Mouse (Mus musculus) MEL (cell line): ENCODE measurements around the gene Slc25a43. TPM values are rescaled to one million over a fixed set of nuclear protein-coding genes. Genes with fewer than 3 reads are reported as not detected.

ENCODE experiments used
- DNase-seq: peaks from one replicate; pipeline ENCODE4 v3.0.0; 2011; ENCODE audit warnings: low read depth, low spot score
- H3K27ac ChIP-seq: 2 replicates; pipeline ENCODE4 v1.5.1; 2012; ENCODE audit warnings: low read depth, mild to moderate bottlenecking, control low read depth, low read length, moderate library complexity; ENCODE audit not compliant: control insufficient read depth
- H3K27me3 ChIP-seq, 2 experiments: fragments of 150-350 bp in 1 of 2; sonication (generic) in 1 of 2; 2 replicates each; pipeline ENCODE4 v1.6.1; 2012; ENCODE audit warnings: low read length in 2 of 2, mild to moderate bottlenecking in 2 of 2, improper control_type of control experiment in 1 of 2, moderate library complexity in 1 of 2; ENCODE audit not compliant: insufficient read depth in 2 of 2, control insufficient read depth in 1 of 2
- H3K36me3 ChIP-seq, 2 experiments: 2 replicates each; pipeline ENCODE4 v1.6.1; 2012 to 2014; ENCODE audit warnings: low read length in 2 of 2, improper control_type of control experiment in 1 of 2, inconsistent platforms in 1 of 2, mild to moderate bottlenecking in 1 of 2; ENCODE audit not compliant: insufficient read depth in 2 of 2, control insufficient read depth in 1 of 2
- H3K4me1 ChIP-seq, 2 experiments: fragments of 150-350 bp in 1 of 2; sonication (generic) in 1 of 2; 2 replicates each; pipeline ENCODE4 v1.6.1; 2012; ENCODE audit warnings: low read length in 2 of 2, improper control_type of control experiment in 1 of 2, mild to moderate bottlenecking in 1 of 2; ENCODE audit not compliant: insufficient read depth in 2 of 2, control insufficient read depth in 1 of 2
- H3K4me3 ChIP-seq, 2 experiments: fragments of 150-350 bp in 1 of 2; sonication (generic) in 1 of 2; 2 replicates each; pipeline ENCODE4 v1.5.1; 2012; ENCODE audit warnings: low read depth in 2 of 2, low read length in 2 of 2, mild to moderate bottlenecking in 2 of 2, moderate library complexity in 2 of 2, control low read depth in 1 of 2, improper control_type of control experiment in 1 of 2; ENCODE audit not compliant: control insufficient read depth in 1 of 2, insufficient read depth in 1 of 2
- H3K79me2 ChIP-seq: 2 replicates; pipeline ENCODE4 v1.6.1; 2012; ENCODE audit warnings: mild to moderate bottlenecking, low read length, moderate library complexity; ENCODE audit not compliant: control insufficient read depth, poor library complexity, insufficient read depth
- H3K9ac ChIP-seq: 2 replicates; pipeline ENCODE4 v1.6.1; 2012; ENCODE audit warnings: low read depth, mild to moderate bottlenecking, control low read depth, low read length, moderate library complexity; ENCODE audit not compliant: control insufficient read depth, poor library complexity, severe bottlenecking
- H3K9me3 ChIP-seq: fragments of 150-350 bp; sonication (generic); replicated peaks from 2 replicates; pipeline ENCODE4 v1.6.1; 2012; ENCODE audit warnings: mild to moderate bottlenecking, low read length, improper control_type of control experiment, moderate library complexity; ENCODE audit not compliant: insufficient read depth
- CHD2 ChIP-seq: IDR thresholded peaks from 2 replicates; pipeline ENCODE4 v1.6.1; 2011; ENCODE audit warnings: low read length, improper control_type of control experiment
- EP300 ChIP-seq, 2 experiments: IDR thresholded peaks; 2 replicates each; pipeline ENCODE4 v1.6.1; 2011; ENCODE audit warnings: improper control_type of control experiment in 2 of 2, low read length in 2 of 2, low read depth in 1 of 2, mild to moderate bottlenecking in 1 of 2
- GABPA ChIP-seq: IDR thresholded peaks from 2 replicates; pipeline ENCODE4 v1.6.1; 2012; ENCODE audit warnings: low read depth, mild to moderate bottlenecking, inconsistent platforms, low read length, improper control_type of control experiment, moderate library complexity
- GATA1 ChIP-seq: IDR thresholded peaks from 2 replicates; pipeline ENCODE4 v1.6.1; 2011; ENCODE audit warnings: low read depth, low read length, improper control_type of control experiment
- HCFC1 ChIP-seq: IDR thresholded peaks from 2 replicates; pipeline ENCODE4 v1.6.1; 2012; ENCODE audit warnings: low read depth, mild to moderate bottlenecking, inconsistent platforms, low read length, improper control_type of control experiment, moderate library complexity
- JUND ChIP-seq: IDR thresholded peaks from 2 replicates; pipeline ENCODE4 v1.6.1; 2011; ENCODE audit warnings: low read depth, mild to moderate bottlenecking, improper control_type of control experiment, low read length
- KAT2A ChIP-seq: conservative IDR thresholded peaks from 2 replicates; pipeline ENCODE4 v1.6.1; 2012; ENCODE audit warnings: low read depth, low read length, improper control_type of control experiment, inconsistent platforms
- MAFK ChIP-seq: IDR thresholded peaks from 2 replicates; pipeline ENCODE4 v1.6.1; 2011; ENCODE audit warnings: low read depth, mild to moderate bottlenecking, low read length, improper control_type of control experiment, borderline replicate concordance
- MAZ ChIP-seq: IDR thresholded peaks from 2 replicates; pipeline ENCODE4 v1.6.1; 2012; ENCODE audit warnings: low read depth, mild to moderate bottlenecking, inconsistent platforms, low read length, improper control_type of control experiment
- MEF2A ChIP-seq: IDR thresholded peaks from 2 replicates; pipeline ENCODE4 v1.6.1; 2014; ENCODE audit warnings: low read depth, mild to moderate bottlenecking, inconsistent platforms, low read length, improper control_type of control experiment; ENCODE audit not compliant: poor library complexity, insufficient replicate concordance, severe bottlenecking; ENCODE audit errors: extremely low read depth
- MXI1 ChIP-seq: IDR thresholded peaks from 2 replicates; pipeline ENCODE4 v1.6.1; 2011; ENCODE audit warnings: mild to moderate bottlenecking, low read depth, low read length, improper control_type of control experiment
- MYC ChIP-seq: IDR thresholded peaks from 2 replicates; pipeline ENCODE4 v1.6.1; 2011; ENCODE audit warnings: low read depth, mild to moderate bottlenecking, low read length, improper control_type of control experiment, moderate library complexity
- NELFE ChIP-seq: IDR thresholded peaks from 2 replicates; pipeline ENCODE4 v1.6.1; 2011; ENCODE audit warnings: low read depth, low read length, improper control_type of control experiment
- POLR2AphosphoS5 ChIP-seq: IDR thresholded peaks from 2 replicates; pipeline ENCODE4 v1.6.1; 2012; ENCODE audit warnings: low read depth, borderline replicate concordance, mild to moderate bottlenecking, inconsistent platforms, low read length, moderate library complexity, mixed read lengths
- RCOR1 ChIP-seq: IDR thresholded peaks from 2 replicates; pipeline ENCODE4 v1.6.1; 2012; ENCODE audit warnings: low read depth, mild to moderate bottlenecking, inconsistent platforms, low read length, improper control_type of control experiment
- SIN3A ChIP-seq: IDR thresholded peaks from 2 replicates; pipeline ENCODE4 v1.6.1; 2012; ENCODE audit warnings: low read length, improper control_type of control experiment, inconsistent platforms
- SMC3 ChIP-seq: IDR thresholded peaks from 2 replicates; pipeline ENCODE4 v1.6.1; 2011; ENCODE audit warnings: low read depth, low read length, improper control_type of control experiment
- TBP ChIP-seq: IDR thresholded peaks from 2 replicates; pipeline ENCODE4 v1.8.0; 2011; ENCODE audit warnings: low read depth, low read length, improper control_type of control experiment
- TCF12 ChIP-seq: IDR thresholded peaks from 2 replicates; pipeline ENCODE4 v1.6.1; 2014; ENCODE audit warnings: low read depth, mild to moderate bottlenecking, inconsistent platforms, low read length, improper control_type of control experiment, moderate library complexity
- UBTF ChIP-seq: IDR thresholded peaks from 2 replicates; pipeline ENCODE4 v1.6.1; 2012; ENCODE audit warnings: low read depth, mild to moderate bottlenecking, inconsistent platforms, low read length, improper control_type of control experiment, moderate library complexity, borderline replicate concordance; ENCODE audit not compliant: insufficient read depth
- USF2 ChIP-seq, 2 experiments: IDR thresholded peaks; 2 replicates each; pipeline ENCODE4 v1.6.1; 2011 to 2012; ENCODE audit warnings: improper control_type of control experiment in 2 of 2, low read length in 2 of 2, borderline replicate concordance in 1 of 2, inconsistent platforms in 1 of 2, low read depth in 1 of 2, mild to moderate bottlenecking in 1 of 2; ENCODE audit not compliant: insufficient read depth in 1 of 2
- ZC3H11A ChIP-seq: IDR thresholded peaks from 2 replicates; pipeline ENCODE4 v1.6.1; 2012; ENCODE audit warnings: low read depth, mild to moderate bottlenecking, inconsistent platforms, low read length, improper control_type of control experiment
- ZKSCAN1 ChIP-seq: IDR thresholded peaks from 2 replicates; pipeline ENCODE4 v1.6.1; 2012; ENCODE audit warnings: low read depth, mild to moderate bottlenecking, inconsistent platforms, low read length, improper control_type of control experiment, moderate library complexity
- ZMIZ1 ChIP-seq: IDR thresholded peaks from 2 replicates; pipeline ENCODE4 v1.6.1; 2012; ENCODE audit warnings: low read depth, mild to moderate bottlenecking, inconsistent platforms, low read length, improper control_type of control experiment, moderate library complexity
- polyA plus RNA-seq, 2 experiments: library from polyadenylated mRNA; stranded (reverse) in 1 of 2; unstranded in 1 of 2; fragments of >175 nt in 1 of 2; fragments of >200 nt in 1 of 2; gene quantifications; 2 replicates each; pipeline versions ENCODE4 v1.2.1 to v1.2.4; 2012; ENCODE audit warnings: low replicate concordance in 2 of 2, low read depth in 1 of 2; ENCODE audit not compliant: insufficient read length in 2 of 2, insufficient read depth in 1 of 2, missing spikeins in 1 of 2
- total RNA-seq: library from RNA; depleted of rRNA; stranded (reverse); fragments of 300-350 nt; gene quantifications from 2 replicates; pipeline ENCODE4 v1.2.3, GENCODE M21; 2012

Slc25a43 gene
- total and polyA plus RNA-seq, 3 experiments, result 1.4 to 8.3 TPM; not detected in 1

DNA sequence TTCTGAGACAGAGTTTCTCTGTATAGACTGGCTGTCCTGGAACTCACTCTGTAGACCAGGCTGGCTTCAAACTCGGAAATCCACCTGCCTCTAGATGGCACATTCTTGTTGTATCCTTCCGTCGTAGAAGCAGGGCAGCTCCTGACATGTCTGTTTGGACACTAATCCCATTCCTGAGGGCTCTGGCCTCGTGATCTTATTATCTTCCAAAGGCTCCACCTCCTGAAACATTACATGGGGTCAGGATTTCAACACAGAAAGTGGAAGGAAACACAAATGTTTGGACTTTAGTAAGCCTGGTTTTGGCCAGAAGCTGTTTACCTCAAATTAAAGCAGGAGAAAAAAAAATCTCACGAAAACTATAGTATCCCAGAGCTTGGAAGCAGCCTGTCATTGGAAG, 23.9 kb downstream of the Slc25a43 start:
- no peaks in the 10 kb centered on the region for H3K27me3 ChIP-seq
- peaks cover 0 to 2% of the 10 kb centered on the region in 2 experiments; a peak in 1 of 4 replicates for H3K36me3 ChIP-seq
- H3K4me1 ChIP-seq, result peaks cover 0 to 6% of the 10 kb centered on the region in 2 experiments; a peak in 2 of 4 replicates
- TF ChIP-seq ZKSCAN1 (no peak), SMC3 (no peak), MAZ (no peak), CHD2 (no peak), RCOR1 (no peak), KAT2A (no peak), UBTF (no peak), TBP (no peak), ZMIZ1 (no peak), HCFC1 (no peak), USF2 (IDR thresholded peaks at IDR 0.05; ENCODE audit: borderline replicate concordance in 1 of 2, insufficient read depth in 1 of 2, low read depth in 1 of 2, low read length in 2 of 2) (no peak), EP300 (IDR thresholded peaks at IDR 0.05; ENCODE audit: low read depth in 1 of 2, low read length in 2 of 2) (no peak), SIN3A (no peak), MXI1 (no peak), JUND (no peak)
- TF ChIP-seq, all 39 proteins: peak for 0
- DNase-seq, result no peak
- no peak overlapping the region for H3K27ac ChIP-seq
- H3K79me2 ChIP-seq, result no peaks in the 10 kb centered on the region
- H3K4me3 ChIP-seq, result no peak overlapping the region
- no peaks in the 10 kb centered on the region for H3K9me3 ChIP-seq
- no peak overlapping the region for H3K9ac ChIP-seq

DNA sequence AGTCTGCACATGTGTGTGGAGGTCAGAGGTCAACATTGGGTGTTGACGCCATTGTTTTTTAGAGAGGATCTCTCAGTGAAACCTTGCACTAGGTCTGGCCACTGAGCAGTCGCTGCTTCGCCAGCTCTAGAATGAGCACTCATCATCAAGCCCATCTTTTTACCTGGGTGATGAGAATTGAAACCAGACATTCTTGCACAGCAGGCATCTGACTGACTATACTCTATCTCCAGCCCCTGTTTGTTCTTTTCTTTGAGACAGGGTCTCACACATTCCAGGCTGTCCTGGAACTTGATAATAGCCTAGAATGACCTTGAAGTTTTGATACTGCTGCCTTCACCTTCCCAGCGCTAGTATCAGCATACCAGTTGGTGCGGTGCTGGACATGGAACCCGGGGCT, 29.1 kb downstream of the Slc25a43 start:
- no peak for DNase-seq
- TF ChIP-seq JUND (no peak), UBTF (no peak), KAT2A (no peak), GABPA (no peak), NELFE (no peak), ZC3H11A (no peak), MEF2A (no peak), ZKSCAN1 (no peak), TCF12 (no peak), GATA1 (no peak), MAFK (no peak), MXI1 (no peak), POLR2AphosphoS5 (no peak), MYC (no peak)

More for the DNA sequence above, 29.1 kb downstream of the Slc25a43 start:
- Histone ChIP-seq H3K4me1 (no peaks in the 10 kb centered on the region), H3K9me3 (no peaks in the 10 kb centered on the region), H3K79me2 (no peaks in the 10 kb centered on the region), H3K27me3 (no peaks in the 10 kb centered on the region), H3K4me3 (no peak overlapping the region), H3K9ac (no peak overlapping the region), H3K36me3 (no peaks in the 10 kb centered on the region), H3K27ac (no peak overlapping the region)
